Mouse (Mus musculus): Measurements from ENCODE around the gene Ppp2r5d.
A peak's percentile ranks its signal among the peaks of the same experiment; 100 is the strongest.

Ppp2r5d gene

GRCm38 (mm10) chr17:46644916-46645475, 59.9 kb downstream of the Ppp2r5d start:
- peak; percentile 87 for DNase-seq (ENCODE audit: low spot score)

DNA sequence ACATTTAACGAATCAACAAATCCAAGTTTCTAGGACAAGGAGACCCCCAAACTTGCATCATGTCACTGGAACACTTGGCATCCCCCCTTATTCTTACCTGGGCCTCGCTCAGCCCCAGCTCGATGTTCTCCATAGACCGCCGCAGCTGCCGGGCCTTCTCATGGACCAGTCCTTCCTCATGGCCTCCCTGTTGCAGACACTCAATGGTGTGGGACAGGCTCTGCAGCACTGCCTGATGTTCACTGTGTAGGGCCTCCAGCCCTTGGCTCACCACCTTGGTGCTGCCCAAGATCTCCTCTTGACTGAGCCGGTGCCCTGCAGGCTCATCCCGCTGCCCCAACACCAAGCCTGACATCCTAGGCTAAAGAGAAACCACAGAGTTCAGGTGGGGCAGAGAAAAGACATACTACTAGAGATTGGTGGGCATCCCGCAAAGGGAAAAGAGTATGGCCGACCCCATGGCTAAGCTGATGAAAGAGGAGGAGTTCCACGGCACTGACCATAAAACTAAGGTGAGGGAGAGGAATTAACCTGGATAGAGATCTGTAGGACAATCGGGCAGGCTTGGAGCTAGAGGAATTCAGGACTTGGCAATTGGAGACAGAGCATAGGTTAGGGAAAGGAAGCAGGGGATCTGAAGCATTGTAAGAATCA, 60.6 kb downstream of the Ppp2r5d start:
- no peak for DNase-seq (ENCODE audit: low spot score)

GRCm38 (mm10) chr17:46642060-46642459, 62.9 kb downstream of the Ppp2r5d start:
- no peak for DNase-seq (ENCODE audit: low spot score)

GRCm38 (mm10) chr17:46639929-46640328, 65.0 kb downstream of the Ppp2r5d start:
- DNase-seq (ENCODE audit: low spot score) = no peak

DNA sequence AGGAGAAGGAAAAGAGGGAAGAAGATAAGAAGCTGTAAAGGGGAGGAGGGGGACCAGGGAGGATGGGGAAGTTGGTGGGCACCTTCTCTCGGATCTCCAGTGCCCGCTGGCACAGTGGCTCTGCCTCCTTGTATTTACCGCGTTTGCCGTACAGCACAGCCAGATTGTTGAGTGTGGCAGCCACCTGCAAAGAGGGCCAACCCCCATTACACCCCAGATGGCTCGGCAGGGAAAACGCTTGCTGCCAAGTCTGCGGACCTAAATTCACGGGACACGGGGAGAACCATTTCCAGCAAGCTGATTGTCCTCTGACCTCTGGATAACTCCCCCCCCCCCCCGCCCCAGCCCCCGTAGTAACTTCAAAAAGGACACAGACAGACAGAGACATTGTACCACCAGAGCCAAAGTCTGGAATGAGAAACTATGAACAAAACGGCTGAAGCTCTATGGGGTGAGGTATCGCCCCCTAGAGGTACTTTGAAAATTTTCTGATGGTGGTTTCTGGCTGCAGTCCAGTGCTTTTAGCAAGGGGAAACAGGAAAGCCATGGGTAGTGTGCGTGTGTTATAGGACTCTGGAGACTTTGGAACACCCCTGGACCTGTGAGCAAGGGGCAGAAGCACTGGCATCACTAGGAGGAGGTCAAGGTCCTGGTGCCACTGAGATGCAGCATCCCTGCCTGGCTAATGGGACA, 67.9 kb downstream of the Ppp2r5d start:
- DNase-seq (ENCODE audit: low spot score) = no peak

Measured in yolk sac, embryonic 10.5 days (tissue).